Mouse (Mus musculus): Measurements from ENCODE around the gene Men1.
A peak's percentile ranks its signal among the peaks of the same experiment; 100 is the strongest.
"Not testable (repeated sequence)": the region's sequence is repeated elsewhere in the genome, so short reads cannot be mapped to it uniquely, and the experiment has no call there.

The Men1 gene

GRCm38 (mm10) chr19:6334673-6335457, at the start of gene Men1:
Gene Men1 (plus strand): TSS chr19:6334979.
- ATAC-seq (ENCODE audit: insufficient number of reproducible peaks, low FRiP score, low TSS enrichment) = peak; percentile 86

DNA sequence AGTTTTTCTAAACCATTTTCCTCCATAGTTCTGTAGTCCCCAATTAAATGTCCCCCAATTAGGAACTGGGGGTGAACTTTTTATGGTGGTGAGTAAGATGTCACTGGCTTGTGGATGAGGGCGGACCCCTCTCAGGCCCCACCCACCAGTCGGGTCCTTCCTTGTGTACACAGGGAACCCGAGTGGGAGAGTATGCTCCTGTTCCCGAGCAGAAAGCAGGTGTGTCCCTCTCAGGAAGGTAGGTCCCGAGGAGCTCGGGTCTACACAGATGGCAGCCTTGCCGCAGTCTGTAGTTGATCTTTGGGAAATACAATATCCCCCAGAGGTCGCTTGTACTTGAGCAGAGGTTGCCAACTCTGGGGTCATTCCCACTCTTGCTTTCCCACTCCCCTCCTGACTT, 49.6 kb upstream of the Men1 start:
- ATAC-seq (ENCODE audit: insufficient number of reproducible peaks, low FRiP score, low TSS enrichment) = no peak

GRCm38 (mm10) chr19:6285632-6286433, 48.9 kb upstream of the Men1 start:
- no peak for ATAC-seq (ENCODE audit: insufficient number of reproducible peaks, low FRiP score, low TSS enrichment)

GRCm38 (mm10) chr19:6286434-6287401, 48.1 kb upstream of the Men1 start:
- ATAC-seq (ENCODE audit: insufficient number of reproducible peaks, low FRiP score, low TSS enrichment) = peak; percentile 31; the same call in 1 of the 2 replicates

DNA sequence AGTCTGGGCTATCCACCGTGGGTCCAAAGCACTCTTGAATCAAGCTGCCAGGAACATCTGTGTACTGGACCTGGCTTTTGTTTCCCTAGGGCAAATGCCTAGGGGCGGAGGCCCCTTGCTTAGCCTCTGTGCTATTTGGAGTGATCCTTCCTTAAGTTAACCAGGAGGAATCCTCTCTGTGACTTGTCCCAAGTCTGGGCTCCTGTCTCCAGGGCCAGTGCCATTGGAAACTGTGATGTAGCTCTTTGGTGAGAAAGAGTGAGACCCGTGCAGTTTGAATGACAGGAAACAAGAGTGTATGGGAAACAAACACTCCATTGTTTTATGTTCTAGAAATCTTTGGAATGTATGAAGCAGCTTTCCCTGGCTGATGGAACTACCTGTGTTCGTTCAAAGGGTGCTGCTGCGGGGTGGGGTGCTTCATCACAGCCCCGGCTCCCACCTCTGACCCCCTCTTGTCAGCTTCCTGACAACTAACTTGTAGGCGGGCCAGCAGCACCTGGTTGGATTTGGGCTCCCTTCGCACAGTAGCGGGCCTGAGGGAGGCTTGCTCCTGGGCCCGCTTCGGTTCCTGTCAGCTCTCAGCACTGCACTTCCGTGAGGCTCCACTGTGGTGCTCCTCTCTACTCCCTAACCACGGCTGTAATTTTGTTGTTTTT, 46.4 kb upstream of the Men1 start:
- no peak for ATAC-seq (ENCODE audit: insufficient number of reproducible peaks, low FRiP score, low TSS enrichment)

DNA sequence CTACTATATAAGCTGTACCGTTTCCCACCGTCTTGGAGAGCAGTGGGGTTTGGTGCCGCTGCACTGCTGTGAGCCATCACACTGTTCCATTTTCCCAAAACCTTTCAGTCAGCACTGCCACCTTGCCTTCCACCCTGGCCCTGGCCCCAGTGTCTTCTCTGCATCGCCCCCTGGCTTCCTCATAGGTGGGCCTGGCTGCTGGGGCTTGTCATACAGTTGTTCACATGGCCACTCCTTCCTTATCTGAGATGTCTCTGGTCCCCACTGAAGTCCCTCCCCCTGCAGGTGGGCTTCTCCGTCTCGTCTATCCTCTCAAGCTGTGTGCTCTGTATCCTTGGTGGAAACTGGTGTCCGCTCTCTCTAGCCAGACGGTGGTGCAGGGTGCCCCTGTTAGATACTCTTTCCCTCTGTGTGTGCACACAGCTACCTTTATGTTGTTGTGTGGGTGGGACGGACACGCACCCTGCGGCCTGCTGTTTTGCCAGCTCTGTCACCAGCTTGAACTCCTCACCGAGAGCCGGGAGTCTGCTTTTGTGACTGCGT, 45.0 kb upstream of the Men1 start:
- ATAC-seq (ENCODE audit: insufficient number of reproducible peaks, low FRiP score, low TSS enrichment) = no peak

DNA sequence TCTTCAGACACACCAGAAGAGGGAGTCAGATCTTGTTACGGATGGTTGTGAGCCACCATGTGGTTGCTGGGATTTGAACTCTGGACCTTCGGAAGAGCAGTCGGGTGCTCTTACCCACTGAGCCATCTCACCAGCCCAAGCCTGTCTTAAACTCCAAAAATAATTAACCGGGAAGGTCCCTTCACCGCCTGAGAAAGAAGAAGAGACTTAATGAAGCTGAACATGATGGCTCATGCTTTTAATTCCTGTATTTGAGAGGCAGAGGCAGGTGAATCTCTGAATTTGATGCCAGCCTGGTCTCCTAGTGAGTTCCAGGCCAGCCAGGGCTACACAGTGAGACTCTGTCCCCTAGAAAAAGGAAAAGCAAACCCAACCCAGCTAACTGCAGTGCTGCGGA, 44.1 kb upstream of the Men1 start:
- not testable (repeated sequence) for ATAC-seq (ENCODE audit: insufficient number of reproducible peaks, low FRiP score, low TSS enrichment)

DNA sequence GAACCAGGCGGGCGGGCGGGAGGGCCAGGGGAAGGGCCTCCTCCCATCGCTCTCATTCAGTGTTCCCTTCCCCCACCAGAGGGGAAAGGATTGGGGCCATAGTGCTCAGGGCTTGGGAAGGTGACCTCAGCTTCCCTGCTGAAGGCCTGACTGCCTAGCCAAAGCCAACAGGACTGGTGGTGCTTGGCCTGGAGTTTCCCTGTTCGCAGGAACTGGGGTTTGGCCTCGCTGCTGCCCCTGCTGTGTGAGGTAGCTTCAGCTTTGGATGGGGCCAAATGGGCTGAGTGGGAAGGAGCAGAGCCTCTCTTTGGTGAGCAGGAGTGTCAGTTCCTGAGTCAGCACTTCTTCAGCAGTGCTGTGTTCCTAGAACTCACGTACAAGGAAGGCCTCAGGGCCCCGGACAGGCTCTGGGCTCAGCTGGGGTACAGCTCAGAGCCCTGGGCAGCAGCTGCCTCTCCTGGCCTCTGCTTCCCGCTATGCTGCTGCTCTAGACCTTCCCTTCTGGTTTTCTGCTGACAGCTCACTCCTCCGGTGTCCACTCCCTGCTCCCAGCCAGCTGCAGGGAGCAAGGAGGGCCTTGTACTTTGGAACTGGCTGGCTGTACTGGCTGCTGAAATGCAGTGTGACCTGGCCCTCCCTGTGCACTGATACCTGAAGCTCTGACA, 43.5 kb upstream of the Men1 start:
- ATAC-seq (ENCODE audit: insufficient number of reproducible peaks, low FRiP score, low TSS enrichment) = peak; percentile 69

GRCm38 (mm10) chr19:6292262-6292661, 42.5 kb upstream of the Men1 start:
- ATAC-seq (ENCODE audit: insufficient number of reproducible peaks, low FRiP score, low TSS enrichment) = no peak

DNA sequence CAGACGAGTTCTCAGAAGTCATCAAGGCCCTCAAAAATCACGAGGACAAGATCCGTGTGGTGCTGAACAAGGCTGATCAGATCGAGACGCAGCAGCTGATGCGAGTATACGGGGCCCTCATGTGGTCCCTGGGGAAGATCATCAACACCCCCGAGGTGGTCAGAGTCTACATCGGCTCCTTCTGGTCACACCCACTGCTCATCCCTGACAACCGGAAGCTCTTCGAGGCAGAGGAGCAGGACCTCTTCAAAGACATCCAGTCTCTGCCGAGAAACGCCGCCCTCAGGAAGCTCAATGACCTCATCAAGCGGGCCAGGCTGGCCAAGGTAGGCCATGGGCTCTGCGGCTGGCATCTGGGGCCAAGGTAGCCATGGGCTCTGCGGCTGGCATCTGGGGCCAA, 40.5 kb upstream of the Men1 start:
- ATAC-seq (ENCODE audit: insufficient number of reproducible peaks, low FRiP score, low TSS enrichment) = no peak

DNA sequence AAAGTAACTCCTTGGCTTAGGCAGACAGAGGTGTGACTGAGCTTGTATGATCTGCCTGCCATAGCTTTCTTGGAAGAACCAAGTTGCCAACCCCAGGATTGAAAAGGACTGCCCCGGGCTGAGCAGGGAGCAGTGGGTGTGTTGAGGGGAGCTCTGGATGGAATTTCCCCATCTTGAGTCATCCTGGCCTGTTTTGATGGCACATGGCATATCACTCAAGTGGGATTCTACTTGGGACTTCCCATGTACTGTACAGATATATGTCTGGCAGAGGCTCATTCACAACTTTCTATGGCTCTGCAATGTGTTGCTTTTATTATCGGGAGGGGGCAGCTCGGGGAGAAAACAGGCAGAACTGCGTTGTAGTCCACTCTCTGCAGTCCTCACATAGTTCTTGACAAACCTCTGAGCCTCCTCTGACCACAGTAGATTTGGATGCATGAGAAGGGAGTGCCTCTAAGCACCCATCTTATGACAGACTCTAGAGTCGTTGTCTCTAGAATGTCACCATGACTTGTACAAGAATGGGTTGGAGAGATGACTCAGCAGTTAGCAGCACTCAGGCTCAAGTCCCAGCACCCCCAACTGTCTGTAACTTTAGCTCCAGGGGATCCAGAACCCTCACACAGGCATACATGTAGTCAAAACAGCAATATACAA, 38.1 kb upstream of the Men1 start:
- no peak for ATAC-seq (ENCODE audit: insufficient number of reproducible peaks, low FRiP score, low TSS enrichment)

- no peak for ATAC-seq (ENCODE audit: insufficient number of reproducible peaks, low FRiP score, low TSS enrichment)
Measured at GRCm38 (mm10) chr19:6297641-6298040, 37.1 kb upstream of the Men1 start.

DNA sequence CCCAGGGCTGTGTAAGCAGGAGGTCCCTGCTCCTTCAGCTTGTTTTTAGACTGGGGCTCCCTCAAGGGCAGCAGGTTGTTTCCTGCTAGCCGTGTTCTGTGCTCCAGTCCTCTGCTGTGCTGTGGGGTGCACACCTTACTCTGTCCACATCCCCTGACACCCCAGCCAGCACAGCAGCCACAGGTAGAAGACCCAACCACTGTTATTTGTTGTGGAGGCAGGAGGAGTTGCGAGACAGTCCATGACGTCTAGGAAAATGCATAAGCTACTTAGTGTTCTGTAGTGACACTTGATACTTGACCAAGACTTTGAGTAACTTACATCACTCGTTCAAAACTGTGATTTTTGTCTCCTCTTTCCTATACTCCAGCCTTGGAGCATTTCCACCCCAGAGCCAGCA, 35.8 kb upstream of the Men1 start:
- ATAC-seq (ENCODE audit: insufficient number of reproducible peaks, low FRiP score, low TSS enrichment) = no peak

- no peak for ATAC-seq (ENCODE audit: insufficient number of reproducible peaks, low FRiP score, low TSS enrichment)
Measured at GRCm38 (mm10) chr19:6299450-6300267, 35.1 kb upstream of the Men1 start.

DNA sequence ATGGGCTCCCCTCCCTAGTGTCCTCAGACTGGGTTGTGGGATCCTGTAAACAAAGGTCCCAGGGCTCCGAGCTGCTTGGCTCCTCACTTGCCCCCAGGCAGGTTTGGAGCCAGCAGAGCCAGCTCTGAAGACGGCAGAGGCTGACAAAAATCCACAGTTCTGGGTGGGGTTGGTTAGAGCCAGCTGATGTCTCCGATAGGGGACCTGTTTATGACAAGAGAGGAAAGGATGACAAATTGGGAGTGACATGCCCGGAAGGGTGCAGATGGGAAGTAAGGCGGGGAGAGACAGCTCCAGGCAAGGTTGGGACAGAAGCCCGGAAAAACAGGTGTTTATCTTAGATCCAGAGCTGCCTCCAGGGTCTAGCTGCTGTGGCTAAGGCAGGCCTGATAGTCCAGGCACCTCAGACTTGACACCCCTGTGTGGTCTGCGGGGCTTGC, 34.4 kb upstream of the Men1 start:
- no peak for ATAC-seq (ENCODE audit: insufficient number of reproducible peaks, low FRiP score, low TSS enrichment)

- ATAC-seq (ENCODE audit: insufficient number of reproducible peaks, low FRiP score, low TSS enrichment) = no peak
Measured at GRCm38 (mm10) chr19:6302114-6302513, 32.7 kb upstream of the Men1 start.

DNA sequence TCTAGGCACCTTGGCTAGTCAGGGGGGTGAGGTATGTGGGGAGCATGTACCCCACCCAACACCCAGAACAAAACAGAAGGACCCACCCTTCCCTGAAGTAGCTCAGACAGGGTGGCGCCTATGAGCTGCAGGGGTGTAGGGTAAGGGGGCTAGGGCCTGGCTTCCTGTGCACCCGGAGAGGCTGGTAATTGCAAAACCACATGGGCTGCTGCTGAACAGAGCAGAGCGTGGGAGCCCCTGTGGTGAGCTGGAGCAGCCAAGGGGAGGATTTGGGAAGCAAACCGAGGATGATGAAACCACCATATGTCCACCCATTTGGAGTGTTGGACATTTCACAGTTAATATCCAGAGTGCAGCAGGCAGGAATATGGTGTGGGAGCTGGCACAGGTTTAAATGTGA, 32.3 kb upstream of the Men1 start:
- ATAC-seq (ENCODE audit: insufficient number of reproducible peaks, low FRiP score, low TSS enrichment) = peak; percentile 46; the same call in 1 of the 2 replicates

- no peak for ATAC-seq (ENCODE audit: insufficient number of reproducible peaks, low FRiP score, low TSS enrichment)
Measured at GRCm38 (mm10) chr19:6303831-6304230, 30.9 kb upstream of the Men1 start.

All from cerebellum, adult (tissue).